Mouse (Mus musculus) midbrain, embryonic 16.5 days (tissue): Measurements from ENCODE around the gene Olfr1416. TPM values are rescaled to one million over a fixed set of nuclear protein-coding genes. Genes with fewer than 3 reads are reported as not detected.

Experiments used
- ATAC-seq: fragments of 200-750 bp; cut with Nextera tagmentation; 2 replicates; pipeline ENCODE4 v1.8.0; 2017; ENCODE audit warnings: moderate TSS enrichment
- H3K27ac ChIP-seq: fragments of 300-500 bp; sonication (generic); 2 replicates; pipeline ENCODE4 v1.5.1; 2014; ENCODE audit warnings: mild to moderate bottlenecking, low read length, mixed read lengths
- H3K27me3 ChIP-seq: fragments of 300-500 bp; sonication (generic); 2 replicates; pipeline ENCODE4 v1.6.1; 2014; ENCODE audit warnings: low read depth, low read length, mixed read lengths; ENCODE audit not compliant: control insufficient read depth, insufficient read depth
- H3K36me3 ChIP-seq: fragments of 300-500 bp; sonication (generic); 2 replicates; pipeline ENCODE4 v1.6.1; 2014; ENCODE audit warnings: mild to moderate bottlenecking, low read length, moderate library complexity, mixed read lengths; ENCODE audit not compliant: control insufficient read depth, insufficient read depth
- H3K4me1 ChIP-seq: fragments of 300-500 bp; sonication (generic); 2 replicates; pipeline ENCODE4 v1.6.1; 2014; ENCODE audit warnings: mild to moderate bottlenecking, low read length, mixed read lengths; ENCODE audit not compliant: control insufficient read depth, insufficient read depth
- H3K4me2 ChIP-seq: fragments of 300-500 bp; sonication (generic); 2 replicates; pipeline ENCODE4 v1.6.1; 2014; ENCODE audit warnings: mild to moderate bottlenecking, low read length, mixed read lengths
- H3K4me3 ChIP-seq: fragments of 300-500 bp; sonication (generic); 2 replicates; pipeline ENCODE4 v1.5.1; 2014; ENCODE audit warnings: low read depth, mild to moderate bottlenecking, low read length, moderate library complexity, mixed read lengths
- H3K9ac ChIP-seq: fragments of 300-500 bp; sonication (generic); 2 replicates; pipeline ENCODE4 v1.6.1; 2014; ENCODE audit warnings: low read depth, low read length, mixed read lengths
- H3K9me3 ChIP-seq: fragments of 300-500 bp; sonication (generic); replicated peaks from 2 replicates; pipeline ENCODE4 v1.6.1; 2014; ENCODE audit warnings: mild to moderate bottlenecking, low read length, mixed read lengths; ENCODE audit not compliant: control insufficient read depth, poor library complexity, severe bottlenecking
- WGBS: fragments of 180-500 bp; shearing (Covaris S2); extraction: QIAGEN DNeasy Blood & Tissue Kit; methylation state at CpG from one replicate; pipeline ENCODE4 v1.1.7; 2014; 5-methylcytosine and 5-hydroxymethylcytosine counted together
- polyA plus RNA-seq: library from polyadenylated mRNA; unstranded; fragments of >200 nt; fragmentation: Nextera tagmentation; extraction: Ambion mirVana; gene quantifications from 2 replicates; pipeline ENCODE4 v1.2.1, GENCODE M21; 2015

The Olfr1416 gene
- polyA plus RNA-seq, 1 experiment from 2014 or later, result not detected

DNA sequence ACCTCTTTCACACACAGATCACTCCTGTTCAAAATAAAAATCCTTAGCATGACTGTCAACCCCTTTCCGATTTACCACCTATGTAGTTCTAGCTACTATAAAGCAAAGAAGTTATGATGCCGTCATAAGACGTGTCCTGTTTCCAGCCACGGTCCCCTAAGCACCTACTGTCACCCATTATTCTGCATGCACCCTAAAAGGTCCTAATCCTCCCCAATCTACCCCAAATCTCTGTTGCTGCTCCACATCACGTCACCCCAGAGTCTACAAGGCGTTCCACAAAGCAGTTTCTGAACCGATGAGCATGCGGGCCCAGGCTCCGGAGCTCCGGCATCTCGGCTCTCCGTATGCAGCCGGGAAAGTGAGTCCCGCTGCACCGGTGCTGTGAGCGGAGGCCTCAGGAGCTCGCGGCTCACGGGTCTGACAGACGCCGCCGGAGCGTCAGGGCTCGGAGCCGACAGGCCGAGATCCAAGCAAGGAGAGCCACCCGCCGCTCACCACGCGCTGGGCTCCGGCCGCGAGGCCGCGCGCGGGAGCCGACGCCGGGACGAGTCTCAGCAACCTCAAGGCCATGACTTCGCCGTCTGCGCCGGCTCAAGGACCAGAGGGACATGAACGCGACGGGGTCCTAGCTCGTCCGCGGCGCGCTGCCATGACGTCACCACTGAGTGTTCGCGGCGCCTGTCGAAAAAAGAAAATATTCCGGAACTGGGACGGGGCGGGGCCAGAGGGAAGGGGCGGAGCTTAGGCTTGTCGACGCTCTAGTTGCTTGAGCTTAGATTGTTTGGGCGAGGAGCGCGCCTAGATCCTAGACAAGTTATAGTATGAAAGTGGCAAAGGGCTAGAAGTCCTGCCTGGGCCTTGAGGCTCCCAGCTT is 11.5 kb downstream of the Olfr1416 start, which contains the start of gene Ndufa10:
Gene Ndufa10, minus strand, starts transcription at position 696 of the 877 bp plus-strand sequence.
- Histone ChIP-seq H3K4me2 (peak within 1 kb of the TSS; percentile 83), H3K27ac (peak within 1 kb of the TSS; percentile 73), H3K4me1 (peaks cover 21% of the 10 kb centered on the region), H3K36me3 (peaks cover 11% of the 10 kb centered on the region), H3K4me3 (peak within 1 kb of the TSS; percentile 69), H3K9me3 (no peaks in the 10 kb centered on the region), H3K27me3 (no peaks in the 10 kb centered on the region), H3K9ac (peak within 1 kb of the TSS; percentile 86)
- ATAC-seq, result peak; percentile 93
- WGBS, result 1% methylated on average over 67 of the region's 67 CpGs

DNA sequence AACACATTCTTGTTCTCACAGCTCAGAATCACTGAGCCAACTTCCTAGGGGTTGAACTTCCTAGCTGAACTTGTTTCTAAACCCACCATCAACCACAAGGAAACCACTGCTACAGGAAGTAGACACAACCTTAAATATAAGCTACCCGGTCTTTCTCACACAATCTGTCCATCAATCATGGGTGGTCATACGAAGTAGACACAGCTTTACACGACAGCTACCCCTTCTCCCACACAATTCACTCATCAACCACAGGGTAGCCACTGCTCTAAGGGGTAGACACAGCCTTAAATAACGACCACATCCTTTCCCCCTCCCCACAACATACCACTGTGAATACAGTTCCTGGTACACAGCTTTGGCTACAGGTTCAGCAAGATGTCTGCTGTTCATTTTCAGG is 16.0 kb downstream of the Olfr1416 start:
- peaks cover 31% of the 10 kb centered on the region for H3K36me3 ChIP-seq

DNA sequence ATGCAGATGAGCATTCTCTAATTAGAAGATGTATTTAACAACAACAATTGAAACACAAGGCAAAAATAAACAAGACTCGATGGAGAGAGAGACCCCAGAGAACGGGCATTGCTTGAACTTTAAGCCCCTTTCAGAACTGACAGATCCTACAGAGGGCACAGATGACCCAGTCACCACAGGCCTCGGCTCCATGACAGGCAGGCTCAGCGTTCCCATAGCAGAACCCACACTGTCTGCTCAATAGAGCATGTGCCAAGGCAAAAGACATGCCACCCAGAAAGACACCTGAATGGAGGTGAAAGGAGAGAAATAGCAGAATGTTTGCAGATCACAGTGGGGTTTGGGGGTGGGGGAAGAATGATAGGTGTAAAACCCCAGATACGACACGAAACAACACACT is 26.5 kb downstream of the Olfr1416 start:
- 89% methylated on average over 6 of the region's 6 CpGs for WGBS
- H3K4me2 ChIP-seq, result no peak overlapping the region
- H3K27ac ChIP-seq, result no peak overlapping the region
- no peak overlapping the region for H3K9ac ChIP-seq
- no peak overlapping the region for H3K4me3 ChIP-seq
- H3K9me3 ChIP-seq, result no peaks in the 10 kb centered on the region
- H3K36me3 ChIP-seq, result peaks cover 47% of the 10 kb centered on the region
- no peaks in the 10 kb centered on the region for H3K27me3 ChIP-seq
- H3K4me1 ChIP-seq, result no peaks in the 10 kb centered on the region
- no peak for ATAC-seq

More for the DNA sequence above, 16.0 kb downstream of the Olfr1416 start:
- Histone ChIP-seq H3K4me3 (no peak overlapping the region), H3K4me2 (no peak overlapping the region), H3K27ac (no peak overlapping the region), H3K4me1 (peaks cover 16% of the 10 kb centered on the region), H3K9me3 (no peaks in the 10 kb centered on the region), H3K9ac (no peak overlapping the region), H3K27me3 (no peaks in the 10 kb centered on the region)
- no peak for ATAC-seq
- 94% methylated on average over 4 of the region's 4 CpGs for WGBS

DNA sequence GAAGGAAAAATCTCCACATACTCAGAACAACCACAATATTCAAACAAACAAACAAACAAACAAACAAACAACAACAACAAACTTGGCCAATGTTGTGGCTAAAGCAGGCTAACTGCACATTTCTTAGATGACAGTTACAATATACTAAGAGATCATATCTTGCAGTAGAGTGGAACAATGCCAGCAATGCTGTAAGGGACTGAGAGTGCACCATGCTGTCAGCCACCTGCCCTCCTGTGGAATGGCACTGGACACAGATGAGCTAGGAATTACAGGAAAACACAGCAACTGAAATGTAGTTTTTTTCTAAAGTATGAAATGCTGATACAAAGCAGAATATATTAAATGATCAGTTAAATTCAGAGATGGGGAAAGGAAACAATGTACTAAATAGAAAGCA is 27.2 kb downstream of the Olfr1416 start:
- Histone ChIP-seq H3K36me3 (peaks cover 43% of the 10 kb centered on the region), H3K4me2 (no peak overlapping the region), H3K4me1 (no peaks in the 10 kb centered on the region), H3K27me3 (no peaks in the 10 kb centered on the region), H3K9me3 (no peaks in the 10 kb centered on the region), H3K27ac (no peak overlapping the region), H3K4me3 (no peak overlapping the region), H3K9ac (no peak overlapping the region)
- ATAC-seq, result no peak

DNA sequence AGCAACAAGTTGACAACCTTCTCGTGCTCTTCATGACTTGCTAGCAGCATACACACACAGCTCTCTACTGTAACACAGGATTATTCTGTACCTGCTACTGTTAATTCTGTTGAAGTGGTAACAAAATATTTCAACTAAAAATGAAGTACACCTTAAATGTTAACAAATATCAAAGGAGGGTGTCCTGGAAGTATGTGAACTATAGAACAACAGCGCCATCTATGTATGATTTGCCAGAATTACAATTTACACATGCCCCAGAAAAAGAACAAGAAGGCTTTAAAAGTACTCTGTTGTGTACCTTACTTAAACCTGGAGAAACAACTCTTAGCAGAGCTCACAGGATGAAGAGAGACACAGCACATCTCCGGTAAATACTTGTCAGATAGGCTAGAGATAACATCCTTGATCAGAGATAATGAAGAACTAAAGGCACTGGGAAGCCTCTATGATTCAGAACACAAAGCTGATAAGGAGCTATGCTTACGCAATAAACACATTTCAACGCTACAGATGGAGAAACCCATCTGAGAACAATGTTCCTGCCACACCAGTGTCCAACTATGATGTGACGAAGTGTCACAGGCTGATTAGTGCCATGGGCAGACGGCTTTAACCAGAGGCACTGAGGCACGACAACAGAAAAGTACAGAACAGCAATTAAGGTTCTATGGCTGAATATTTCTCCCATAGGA is 31.0 kb downstream of the Olfr1416 start:
- Histone ChIP-seq H3K9me3 (no peaks in the 10 kb centered on the region), H3K4me3 (no peak overlapping the region), H3K4me2 (no peak overlapping the region), H3K27me3 (no peaks in the 10 kb centered on the region), H3K4me1 (no peaks in the 10 kb centered on the region), H3K36me3 (peaks cover 40% of the 10 kb centered on the region), H3K9ac (no peak overlapping the region), H3K27ac (no peak overlapping the region)
- WGBS, result 80% methylated on average over 8 of the region's 8 CpGs
- ATAC-seq, result no peak

DNA sequence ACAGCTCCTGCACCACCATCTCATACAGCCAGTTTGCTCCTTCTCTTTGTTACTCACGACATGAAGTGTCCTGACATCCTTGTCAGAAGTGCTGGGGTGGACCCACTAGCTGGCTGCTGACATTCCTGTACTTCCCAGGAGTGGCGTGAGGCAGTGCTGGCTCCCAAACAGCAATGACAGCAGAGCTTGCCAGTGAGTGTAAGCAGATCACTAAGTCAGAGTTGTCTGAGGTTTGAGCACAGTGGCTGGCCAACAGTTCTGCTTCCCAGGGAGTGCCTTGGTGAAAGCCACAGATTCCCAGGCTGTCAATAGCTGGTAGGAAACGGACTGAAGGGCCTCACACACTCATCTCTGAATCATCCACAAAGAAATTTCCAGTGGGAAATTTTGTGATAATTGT is 36.6 kb downstream of the Olfr1416 start:
- 85% methylated on average over 3 of the region's 3 CpGs for WGBS
- H3K4me2 ChIP-seq, result no peak overlapping the region
- H3K9ac ChIP-seq, result no peak overlapping the region
- H3K27ac ChIP-seq, result no peak overlapping the region
- H3K36me3 ChIP-seq, result peaks cover 35% of the 10 kb centered on the region
- H3K9me3 ChIP-seq, result no peaks in the 10 kb centered on the region
- no peaks in the 10 kb centered on the region for H3K27me3 ChIP-seq
- H3K4me1 ChIP-seq, result no peaks in the 10 kb centered on the region
- H3K4me3 ChIP-seq, result no peak overlapping the region
- ATAC-seq, result no peak

DNA sequence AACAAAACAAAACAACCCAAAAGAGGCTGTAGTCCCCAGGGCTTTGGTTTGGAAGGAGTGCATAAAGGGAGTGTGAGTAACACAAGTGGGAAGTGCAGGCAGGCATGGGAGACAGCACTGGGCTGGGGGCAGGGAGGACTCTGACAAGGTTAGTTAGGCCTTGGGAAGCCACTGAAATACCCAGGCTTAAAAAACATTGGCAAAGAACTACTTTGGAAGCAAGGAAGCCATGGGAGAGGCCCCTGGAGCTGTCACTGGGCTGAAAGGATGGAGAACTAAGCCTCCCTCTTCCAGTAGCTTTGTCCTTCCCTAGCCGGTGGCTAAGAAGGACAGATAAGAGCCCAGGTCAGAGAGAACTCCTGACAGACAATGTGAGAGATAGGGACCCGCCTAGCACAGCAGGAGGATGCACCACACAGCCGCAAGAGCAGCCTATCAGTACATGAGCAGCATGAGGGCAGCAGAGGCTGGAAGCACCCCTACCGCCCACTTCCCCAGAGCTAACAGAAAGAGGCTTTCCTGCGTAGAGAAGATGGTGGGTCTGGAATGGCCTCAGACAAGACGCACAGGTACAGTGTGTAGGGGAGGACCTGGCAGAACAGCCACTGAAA is 43.4 kb downstream of the Olfr1416 start:
- Histone ChIP-seq H3K4me1 (peaks cover 8% of the 10 kb centered on the region), H3K36me3 (peaks cover 9% of the 10 kb centered on the region), H3K9me3 (no peaks in the 10 kb centered on the region), H3K4me3 (no peak overlapping the region), H3K27ac (no peak overlapping the region), H3K27me3 (no peaks in the 10 kb centered on the region), H3K4me2 (no peak overlapping the region), H3K9ac (no peak overlapping the region)
- WGBS, result 56% methylated on average over 6 of the region's 6 CpGs
- no peak for ATAC-seq

DNA sequence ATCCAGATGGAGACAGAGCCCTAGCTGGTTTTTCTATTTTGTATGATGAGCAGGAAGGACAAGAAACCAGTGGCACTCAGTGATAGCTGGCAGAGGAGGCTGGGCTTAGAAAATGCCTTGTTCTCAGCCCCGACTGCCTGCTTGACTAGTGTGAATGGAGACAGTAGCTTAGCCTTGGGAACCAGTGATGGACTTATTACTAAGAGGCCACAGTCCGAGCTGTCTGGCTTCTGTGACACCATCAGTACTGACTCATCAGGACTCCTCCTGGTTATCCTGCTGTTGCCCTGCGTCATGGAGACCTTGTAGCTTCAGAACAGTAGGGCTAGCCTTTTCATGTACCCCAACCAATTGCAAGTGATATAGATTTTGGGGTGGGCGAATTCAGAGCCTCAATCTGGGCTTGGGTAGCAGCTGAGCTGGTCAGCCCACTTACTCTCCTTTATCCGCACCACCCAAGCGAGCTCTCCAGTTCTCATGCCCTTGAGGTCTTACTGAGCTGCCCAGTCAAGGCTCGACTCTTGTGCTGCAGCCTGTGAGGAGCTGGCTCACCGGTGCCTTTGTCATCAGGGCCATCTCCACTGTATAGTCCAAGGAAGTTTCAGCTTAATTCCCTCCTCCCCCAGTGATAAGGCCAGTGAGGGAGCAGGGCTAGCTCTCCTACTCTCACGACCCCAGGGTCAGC is 44.7 kb downstream of the Olfr1416 start:
- H3K27ac ChIP-seq, result no peak overlapping the region
- no peak overlapping the region for H3K4me3 ChIP-seq
- no peaks in the 10 kb centered on the region for H3K9me3 ChIP-seq
- ATAC-seq, result no peak
- 92% methylated on average over 9 of the region's 9 CpGs for WGBS
- H3K9ac ChIP-seq, result no peak overlapping the region
- H3K4me2 ChIP-seq, result no peak overlapping the region
- peaks cover 8% of the 10 kb centered on the region for H3K4me1 ChIP-seq
- peaks cover 4% of the 10 kb centered on the region for H3K36me3 ChIP-seq
- H3K27me3 ChIP-seq, result no peaks in the 10 kb centered on the region
